Mouse (Mus musculus): Measurements from ENCODE around the gene Lpp. TPM values are rescaled to one million over a fixed set of nuclear protein-coding genes. Genes with fewer than 3 reads are reported as not detected.
A peak's percentile ranks its signal among the peaks of the same experiment; 100 is the strongest.

The Lpp gene
- polyA plus RNA-seq, 1 experiment from 2014 or later: 14.4 TPM

DNA sequence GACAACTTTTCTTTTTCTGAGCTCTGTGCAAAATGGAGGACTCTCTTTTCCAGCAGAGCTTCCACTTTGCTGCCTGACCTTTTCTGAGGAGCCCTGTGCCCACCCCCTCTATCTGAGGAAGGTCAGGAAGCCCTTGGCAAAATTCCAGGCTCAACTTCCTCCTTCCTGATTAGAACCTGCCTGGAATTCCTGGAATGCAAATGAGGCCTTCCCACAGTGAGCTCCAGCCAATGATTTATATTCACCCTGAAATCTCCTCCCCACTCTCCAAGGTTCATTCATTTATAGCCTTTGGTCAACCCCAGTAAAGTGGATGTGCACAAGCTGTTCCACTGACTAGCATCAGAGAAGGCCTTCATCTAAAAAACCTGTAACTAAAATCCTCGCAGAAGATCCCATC, 632.9 kb downstream of the Lpp start:
- Histone ChIP-seq H3K27me3 (ENCODE audit: control insufficient read depth, insufficient read depth, low read length) (no peaks in the 10 kb centered on the region), H3K9ac (ENCODE audit: low read length) (no peak overlapping the region), H3K4me3 (ENCODE audit: low read depth, low read length) (no peak overlapping the region), H3K4me2 (no peak overlapping the region), H3K9me3 (ENCODE audit: control insufficient read depth, low read length) (no peaks in the 10 kb centered on the region), H3K36me3 (ENCODE audit: control insufficient read depth, insufficient read depth, low read length) (no peaks in the 10 kb centered on the region), H3K27ac (ENCODE audit: low read depth, low read length) (no peak overlapping the region), H3K4me1 (ENCODE audit: control insufficient read depth, insufficient read depth, low read length) (no peaks in the 10 kb centered on the region)
- no peak for ATAC-seq (ENCODE audit: low FRiP score)
- no peak for DNase-seq (ENCODE audit: low spot score, missing footprints)
- 87% methylated on average over 1 of the region's 1 CpGs for WGBS

DNA sequence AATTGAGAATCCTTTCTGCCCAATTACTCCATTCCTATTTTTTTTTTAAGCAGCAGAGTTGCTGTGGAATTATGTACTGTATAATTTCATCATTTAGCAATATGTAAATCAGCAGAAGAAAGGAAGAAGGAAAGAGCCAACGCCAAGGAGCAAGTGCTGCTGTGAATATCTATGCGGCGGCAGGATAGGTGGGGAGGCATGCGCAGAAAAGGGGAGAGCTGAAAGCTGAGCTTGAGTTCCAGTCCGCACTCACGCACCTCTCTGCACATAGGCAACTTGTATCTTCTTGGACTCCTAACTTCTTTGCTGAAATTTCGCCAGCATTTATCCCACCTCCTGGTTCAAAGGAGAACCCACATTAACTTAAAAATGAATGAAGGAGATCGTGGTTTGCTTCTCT, 636.2 kb downstream of the Lpp start:
- ATAC-seq (ENCODE audit: low FRiP score): no peak
- H3K4me2 ChIP-seq: no peak overlapping the region
- no peaks in the 10 kb centered on the region for H3K36me3 ChIP-seq (ENCODE audit: control insufficient read depth, insufficient read depth, low read length)
- H3K27ac ChIP-seq (ENCODE audit: low read depth, low read length): no peak overlapping the region
- no peaks in the 10 kb centered on the region for H3K9me3 ChIP-seq (ENCODE audit: control insufficient read depth, low read length)
- no peaks in the 10 kb centered on the region for H3K4me1 ChIP-seq (ENCODE audit: control insufficient read depth, insufficient read depth, low read length)
- no peak overlapping the region for H3K9ac ChIP-seq (ENCODE audit: low read length)
- no peak for DNase-seq (ENCODE audit: low spot score, missing footprints)
- H3K4me3 ChIP-seq (ENCODE audit: low read depth, low read length): no peak overlapping the region
- 85% methylated on average over 8 of the region's 8 CpGs for WGBS
- H3K27me3 ChIP-seq (ENCODE audit: control insufficient read depth, insufficient read depth, low read length): no peaks in the 10 kb centered on the region

DNA sequence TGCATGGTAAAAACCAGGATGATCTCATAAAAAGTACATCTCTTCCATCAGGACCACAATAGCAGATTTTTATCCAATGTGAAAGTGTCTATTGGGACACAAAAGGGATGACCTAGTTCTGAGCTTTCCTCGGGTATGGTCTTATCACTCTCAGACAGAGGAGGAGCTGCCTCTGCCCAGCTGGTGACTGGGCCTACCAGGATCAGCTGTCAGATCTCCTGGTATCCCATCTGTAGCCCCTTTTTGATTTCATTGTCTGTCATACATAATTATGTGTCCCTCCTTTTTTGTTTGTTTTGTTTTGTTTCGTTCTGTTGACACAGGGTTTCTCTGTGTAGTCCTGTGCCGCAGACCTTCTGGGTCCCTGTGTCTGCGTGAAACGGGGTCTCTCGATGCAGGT, 644.1 kb downstream of the Lpp start:
- no peaks in the 10 kb centered on the region for H3K27me3 ChIP-seq (ENCODE audit: control insufficient read depth, insufficient read depth, low read length)
- H3K9ac ChIP-seq (ENCODE audit: low read length): no peak overlapping the region
- WGBS: 79% methylated on average over 6 of the region's 6 CpGs
- ATAC-seq (ENCODE audit: low FRiP score): 0 out of 2 replicates have a peak, but pooled peaks have one; percentile 27
- no peak overlapping the region for H3K4me2 ChIP-seq
- no peaks in the 10 kb centered on the region for H3K4me1 ChIP-seq (ENCODE audit: control insufficient read depth, insufficient read depth, low read length)
- DNase-seq (ENCODE audit: low spot score, missing footprints): no peak
- H3K36me3 ChIP-seq (ENCODE audit: control insufficient read depth, insufficient read depth, low read length): no peaks in the 10 kb centered on the region
- no peak overlapping the region for H3K27ac ChIP-seq (ENCODE audit: low read depth, low read length)
- no peaks in the 10 kb centered on the region for H3K9me3 ChIP-seq (ENCODE audit: control insufficient read depth, low read length)
- H3K4me3 ChIP-seq (ENCODE audit: low read depth, low read length): no peak overlapping the region

DNA sequence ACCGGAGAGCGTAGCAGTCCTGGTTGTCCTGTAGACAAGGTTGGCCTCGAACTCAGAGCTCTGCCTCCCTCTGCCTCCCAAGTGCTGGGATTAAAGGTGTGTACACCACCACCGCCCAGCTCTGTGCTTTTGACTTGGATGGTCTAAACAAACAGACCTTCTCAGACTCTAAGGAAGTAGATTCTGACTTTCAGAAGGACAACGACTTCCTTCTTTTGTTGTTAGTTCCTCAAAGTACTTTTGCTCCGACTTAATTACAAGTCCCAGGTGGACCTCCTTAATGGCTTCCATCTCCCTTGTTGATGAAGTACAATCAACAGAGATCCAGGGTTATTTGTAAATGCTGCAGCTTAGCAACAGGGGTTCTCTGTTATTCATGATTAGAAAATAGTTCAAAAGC, 645.2 kb downstream of the Lpp start:
- H3K4me2 ChIP-seq: no peak overlapping the region
- H3K36me3 ChIP-seq (ENCODE audit: control insufficient read depth, insufficient read depth, low read length): no peaks in the 10 kb centered on the region
- no peaks in the 10 kb centered on the region for H3K4me1 ChIP-seq (ENCODE audit: control insufficient read depth, insufficient read depth, low read length)
- DNase-seq (ENCODE audit: low spot score, missing footprints) (no peak), ATAC-seq (ENCODE audit: low FRiP score) (no peak)
- 91% methylated on average over 6 of the region's 6 CpGs for WGBS
- no peaks in the 10 kb centered on the region for H3K9me3 ChIP-seq (ENCODE audit: control insufficient read depth, low read length)
- H3K9ac ChIP-seq (ENCODE audit: low read length): no peak overlapping the region
- no peaks in the 10 kb centered on the region for H3K27me3 ChIP-seq (ENCODE audit: control insufficient read depth, insufficient read depth, low read length)
- no peak overlapping the region for H3K4me3 ChIP-seq (ENCODE audit: low read depth, low read length)
- H3K27ac ChIP-seq (ENCODE audit: low read depth, low read length): no peak overlapping the region

DNA sequence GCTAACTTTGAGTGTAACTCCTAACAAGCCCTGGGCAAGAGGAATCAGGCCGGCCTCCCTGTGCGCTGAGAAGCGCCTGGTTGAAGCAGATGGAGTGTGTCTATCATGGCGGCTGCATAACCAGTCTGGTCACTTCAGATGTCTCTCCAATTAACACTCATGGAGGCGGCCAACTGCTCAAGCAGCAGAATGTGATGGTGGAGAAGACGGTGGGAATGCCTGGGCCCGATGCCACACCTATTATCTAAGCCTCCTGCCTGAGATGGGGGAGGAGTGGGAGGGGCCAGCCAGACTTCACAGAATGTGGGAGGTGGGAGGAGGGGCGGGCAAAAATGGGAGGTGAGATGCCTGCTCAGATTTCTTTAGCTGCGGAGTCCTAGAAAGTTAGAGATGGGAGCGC, 646.6 kb downstream of the Lpp start:
- no peak overlapping the region for H3K4me2 ChIP-seq
- no peaks in the 10 kb centered on the region for H3K9me3 ChIP-seq (ENCODE audit: control insufficient read depth, low read length)
- no peak for ATAC-seq (ENCODE audit: low FRiP score)
- no peaks in the 10 kb centered on the region for H3K27me3 ChIP-seq (ENCODE audit: control insufficient read depth, insufficient read depth, low read length)
- H3K4me3 ChIP-seq (ENCODE audit: low read depth, low read length): no peak overlapping the region
- H3K36me3 ChIP-seq (ENCODE audit: control insufficient read depth, insufficient read depth, low read length): no peaks in the 10 kb centered on the region
- DNase-seq (ENCODE audit: low spot score, missing footprints): no peak
- H3K27ac ChIP-seq (ENCODE audit: low read depth, low read length): no peak overlapping the region
- no peak overlapping the region for H3K9ac ChIP-seq (ENCODE audit: low read length)
- no peaks in the 10 kb centered on the region for H3K4me1 ChIP-seq (ENCODE audit: control insufficient read depth, insufficient read depth, low read length)
- WGBS: 57% methylated on average over 10 of the region's 10 CpGs

DNA sequence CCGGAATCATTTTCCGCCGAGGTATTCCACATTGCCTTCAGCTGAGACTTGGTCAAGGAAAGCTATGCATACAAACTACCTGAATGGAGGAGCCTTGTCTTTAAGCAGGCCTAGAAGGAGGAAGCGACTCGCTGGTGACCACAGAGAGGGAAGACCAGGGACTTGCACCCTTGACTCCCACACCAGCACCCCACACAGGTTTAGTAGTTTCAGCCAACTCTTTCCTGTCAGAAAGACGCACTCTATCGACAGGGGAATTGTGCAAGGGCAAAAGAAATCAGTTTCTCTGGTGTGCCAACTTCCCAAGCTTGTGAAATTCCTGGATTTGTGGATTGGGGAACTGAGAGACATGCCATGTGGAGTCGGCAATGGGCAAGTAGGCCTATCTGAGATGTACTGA, 647.9 kb downstream of the Lpp start:
- Histone ChIP-seq H3K27ac (ENCODE audit: low read depth, low read length) (no peak overlapping the region), H3K36me3 (ENCODE audit: control insufficient read depth, insufficient read depth, low read length) (no peaks in the 10 kb centered on the region; the same call in 1 of the 2 replicates), H3K9ac (ENCODE audit: low read length) (no peak overlapping the region), H3K27me3 (ENCODE audit: control insufficient read depth, insufficient read depth, low read length) (no peaks in the 10 kb centered on the region), H3K4me1 (ENCODE audit: control insufficient read depth, insufficient read depth, low read length) (no peaks in the 10 kb centered on the region), H3K4me2 (no peak overlapping the region), H3K4me3 (ENCODE audit: low read depth, low read length) (no peak overlapping the region), H3K9me3 (ENCODE audit: control insufficient read depth, low read length) (no peaks in the 10 kb centered on the region)
- ATAC-seq (ENCODE audit: low FRiP score) (no peak), DNase-seq (ENCODE audit: low spot score, missing footprints) (no peak)
- WGBS: 89% methylated on average over 8 of the region's 8 CpGs

DNA sequence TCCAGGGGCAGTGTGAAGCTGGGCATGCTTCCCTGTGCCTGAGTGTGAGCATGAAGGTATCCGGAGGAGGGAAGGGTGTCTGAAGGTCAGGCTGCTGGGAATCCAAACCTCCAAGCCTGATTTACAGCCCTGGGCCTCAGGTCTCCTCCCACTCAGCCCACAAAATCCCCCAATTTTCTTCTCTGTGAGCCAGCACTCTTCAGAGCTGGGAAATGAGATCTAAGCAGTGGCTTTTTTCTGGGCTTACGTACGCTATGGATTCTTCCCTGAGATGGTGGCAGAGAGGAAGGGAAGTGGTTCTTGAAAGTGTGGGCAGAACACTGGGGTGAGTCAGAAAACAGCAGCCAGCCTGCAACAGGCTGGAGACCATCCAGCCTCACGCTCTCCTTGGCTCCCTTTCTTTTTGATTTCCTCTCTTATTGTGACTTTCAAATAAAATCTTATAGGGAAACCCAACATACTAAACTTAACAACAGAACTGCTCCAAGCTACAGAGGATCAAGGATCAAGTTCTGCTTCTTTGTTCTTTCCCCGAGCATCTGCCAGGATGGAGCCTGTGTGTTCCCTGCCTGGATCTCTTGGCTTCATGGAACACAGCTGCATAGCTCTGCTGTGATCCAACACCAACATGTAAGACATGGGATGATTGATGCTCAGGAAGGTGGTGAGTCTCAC, 648.7 kb downstream of the Lpp start:
- Histone ChIP-seq H3K9ac (ENCODE audit: low read length) (no peak overlapping the region), H3K4me1 (ENCODE audit: control insufficient read depth, insufficient read depth, low read length) (no peaks in the 10 kb centered on the region), H3K9me3 (ENCODE audit: control insufficient read depth, low read length) (no peaks in the 10 kb centered on the region), H3K27ac (ENCODE audit: low read depth, low read length) (no peak overlapping the region), H3K4me2 (no peak overlapping the region), H3K4me3 (ENCODE audit: low read depth, low read length) (no peak overlapping the region), H3K27me3 (ENCODE audit: control insufficient read depth, insufficient read depth, low read length) (no peaks in the 10 kb centered on the region), H3K36me3 (ENCODE audit: control insufficient read depth, insufficient read depth, low read length) (no peaks in the 10 kb centered on the region; the same call in 1 of the 2 replicates)
- 77% methylated on average over 5 of the region's 5 CpGs for WGBS
- DNase-seq (ENCODE audit: low spot score, missing footprints) (no peak), ATAC-seq (ENCODE audit: low FRiP score) (no peak)

MicroRNAs within 50 kb of the gene (microRNA counts, 519-probe panel; counts per million panel counts)
- 5,225 counts per million, percentile 62 among the panel's probes with 10 or more counts for microRNA mmu-miR-28

Small RNA genes lying within 50 kb of the gene (microRNA-seq; reads per million reads assigned to microRNA genes)
- gene Mir28a: 1,696 reads per million, percentile 83 among the genes with 10 or more reads in this experiment

Measured in midbrain, embryonic 11.5 days (tissue).